Mouse (Mus musculus) megakaryocyte, embryonic 14.5 days (primary cell): ENCODE results near the gene Gm17174. TPM values are rescaled to one million over a fixed set of nuclear protein-coding genes. Genes with fewer than 3 reads are reported as not detected.
"Not testable (repeated sequence)": the region's sequence is repeated elsewhere in the genome, so short reads cannot be mapped to it uniquely, and the experiment has no call there.

Source experiments
- H3K27me3 ChIP-seq: replicated peaks from 2 replicates; pipeline ENCODE3; 2012; ENCODE audit warnings: inconsistent platforms
- H3K36me3 ChIP-seq: replicated peaks from 2 replicates; pipeline ENCODE3; 2012; ENCODE audit warnings: low read length, inconsistent platforms, mixed read lengths
- H3K4me1 ChIP-seq: 2 replicates; pipeline ENCODE4 v1.6.1; 2012; ENCODE audit warnings: inconsistent platforms
- H3K4me3 ChIP-seq: replicated peaks from 2 replicates; pipeline ENCODE3; 2012; ENCODE audit warnings: moderate library complexity, mild to moderate bottlenecking, inconsistent platforms
- H3K9me3 ChIP-seq: 2 replicates; pipeline ENCODE4 v1.6.1; 2012; ENCODE audit warnings: inconsistent platforms
- FLI1 ChIP-seq: IDR thresholded peaks from 2 replicates; pipeline ENCODE4 v1.6.1; 2012; ENCODE audit warnings: low read length, inconsistent platforms, mixed read lengths
- GATA1 ChIP-seq: IDR thresholded peaks from 3 replicates; pipeline ENCODE4 v1.6.1; 2012; ENCODE audit warnings: mixed read lengths, low read length, inconsistent platforms, borderline replicate concordance
- polyA plus RNA-seq: library from polyadenylated mRNA; stranded (reverse); fragments of >175 nt; gene quantifications from 2 replicates; pipeline ENCODE4 v1.2.3, GENCODE M21; 2012; ENCODE audit warnings: low replicate concordance; ENCODE audit not compliant: insufficient read depth

The Gm17174 gene
- polyA plus RNA-seq, result not detected in 2 replicates

DNA sequence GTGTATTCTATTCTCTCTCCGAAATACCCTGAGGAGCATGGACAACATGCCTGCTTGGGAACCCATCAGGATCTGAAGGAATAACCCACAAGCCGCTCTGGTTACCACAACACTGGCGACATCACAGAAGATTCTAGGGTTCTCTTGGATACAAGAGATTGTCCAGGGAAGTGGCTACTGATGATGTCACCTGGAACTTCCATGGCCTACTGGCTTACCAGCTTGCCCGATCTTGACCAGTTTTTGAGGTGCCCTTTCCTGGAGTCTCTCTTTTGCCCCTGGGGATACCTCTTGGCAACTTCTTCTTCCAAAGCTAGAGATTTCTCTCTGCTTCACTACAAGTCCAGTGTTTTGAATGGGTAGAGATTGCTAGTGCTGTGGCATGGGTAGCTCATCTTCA is at the start of gene Gm17174:
TSS of gene Gm17174 (minus strand) at position 101 of the 400 bp plus-strand sequence.
- not testable (repeated sequence) for H3K36me3 ChIP-seq, H3K4me1 ChIP-seq, H3K9me3 ChIP-seq, H3K27me3 ChIP-seq, H3K4me3 ChIP-seq

DNA sequence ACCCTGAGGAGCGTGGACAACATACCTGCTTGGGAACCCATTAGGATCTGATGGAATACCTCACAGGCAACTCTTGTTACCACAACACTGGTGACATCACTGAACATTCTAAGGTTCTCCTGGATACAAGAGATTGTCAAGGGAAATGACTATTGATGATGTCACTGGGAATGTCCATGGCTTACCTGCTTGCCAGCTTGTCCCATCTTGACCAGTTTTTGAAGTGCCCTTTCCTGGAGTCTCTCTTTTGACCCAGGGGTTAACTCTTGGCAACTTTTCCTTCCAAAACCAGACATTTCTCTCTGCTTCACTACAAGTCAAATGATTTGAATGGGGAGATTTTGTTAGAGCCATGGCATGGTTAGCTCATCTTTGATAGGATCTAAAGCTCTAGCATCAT is 43.6 kb upstream of the Gm17174 start, which contains the start of gene Gm4181:
TSS of gene Gm4181 (minus strand) at position 101 of the 400 bp plus-strand sequence.
- H3K9me3 ChIP-seq, H3K4me1 ChIP-seq, H3K36me3 ChIP-seq, H3K4me3 ChIP-seq, H3K27me3 ChIP-seq: not testable (repeated sequence)

DNA sequence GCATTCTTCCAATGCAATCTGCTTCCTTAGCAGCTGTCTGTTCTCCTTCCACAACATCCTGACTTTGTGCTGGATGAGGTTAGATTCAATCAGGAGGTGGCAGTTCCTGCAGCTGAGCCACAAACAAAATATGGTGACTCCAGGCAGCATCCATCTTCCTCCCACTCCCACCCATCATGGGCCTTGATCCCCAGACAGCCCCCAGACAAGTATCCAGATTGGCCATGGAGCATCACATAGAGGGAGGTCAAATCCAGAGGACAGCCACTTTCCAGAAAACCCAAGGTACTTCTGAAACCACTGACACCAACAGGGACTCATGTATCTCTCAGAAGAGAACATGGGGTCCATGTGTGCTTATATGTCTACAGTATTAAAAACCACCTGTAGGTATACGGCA is 40.5 kb upstream of the Gm17174 start:
- not testable (repeated sequence) for H3K4me1 ChIP-seq, H3K4me3 ChIP-seq, H3K9me3 ChIP-seq, H3K36me3 ChIP-seq, H3K27me3 ChIP-seq

DNA sequence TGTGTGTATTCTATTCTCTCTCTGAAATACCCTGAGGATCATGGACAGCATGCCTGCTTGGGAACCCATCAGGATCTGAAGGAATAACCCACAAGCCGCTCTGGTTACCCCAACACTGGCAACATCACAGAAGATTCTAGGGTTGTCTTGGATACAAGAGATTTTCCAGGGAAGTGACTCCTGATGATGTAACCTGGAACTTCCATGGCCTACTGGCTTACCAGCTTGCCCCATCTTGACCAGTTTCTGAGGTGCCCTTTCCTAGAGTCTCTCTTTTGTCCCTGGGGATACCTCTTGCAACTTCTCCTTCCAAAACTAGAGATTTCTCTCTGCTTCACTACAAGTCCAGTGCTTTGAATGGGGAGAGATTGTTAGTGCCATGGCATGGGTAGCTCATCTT is 19.3 kb upstream of the Gm17174 start, which contains the start of gene Gm17078:
TSS of gene Gm17078 (minus strand) at position 101 of the 400 bp plus-strand sequence.
- no peaks in the 10 kb centered on the region for H3K27me3 ChIP-seq
- no peaks in the 10 kb centered on the region for H3K9me3 ChIP-seq
- H3K36me3 ChIP-seq, result no peaks in the 10 kb centered on the region
- H3K4me3 ChIP-seq, result no peak within 1 kb of the TSS
- TF ChIP-seq FLI1 (no peak), GATA1 (no peak)
- no peaks in the 10 kb centered on the region for H3K4me1 ChIP-seq

DNA sequence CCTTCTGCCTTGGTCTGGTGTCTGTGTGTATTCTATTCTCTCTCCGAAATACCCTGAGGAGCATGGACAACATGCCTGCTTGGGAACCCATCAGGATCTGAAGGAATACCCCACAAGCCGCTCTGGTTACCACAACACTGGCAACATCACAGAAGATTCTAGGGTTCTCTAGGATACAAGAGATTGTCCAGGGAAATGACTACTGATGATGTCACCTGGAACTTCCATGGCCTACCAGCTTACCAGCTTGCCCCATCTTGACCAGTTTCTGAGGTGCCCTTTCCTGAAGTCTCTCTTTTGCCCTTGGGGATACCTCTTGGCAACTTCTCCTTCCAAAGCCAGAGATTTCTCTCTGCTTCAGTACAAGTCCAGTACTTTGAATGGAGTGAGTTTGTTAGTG is 18.0 kb downstream of the Gm17174 start, which contains the start of gene Gm17175:
TSS of gene Gm17175 (minus strand) at position 101 of the 400 bp plus-strand sequence.
- not testable (repeated sequence) for H3K36me3 ChIP-seq, H3K27me3 ChIP-seq, H3K4me1 ChIP-seq, H3K4me3 ChIP-seq, H3K9me3 ChIP-seq

DNA sequence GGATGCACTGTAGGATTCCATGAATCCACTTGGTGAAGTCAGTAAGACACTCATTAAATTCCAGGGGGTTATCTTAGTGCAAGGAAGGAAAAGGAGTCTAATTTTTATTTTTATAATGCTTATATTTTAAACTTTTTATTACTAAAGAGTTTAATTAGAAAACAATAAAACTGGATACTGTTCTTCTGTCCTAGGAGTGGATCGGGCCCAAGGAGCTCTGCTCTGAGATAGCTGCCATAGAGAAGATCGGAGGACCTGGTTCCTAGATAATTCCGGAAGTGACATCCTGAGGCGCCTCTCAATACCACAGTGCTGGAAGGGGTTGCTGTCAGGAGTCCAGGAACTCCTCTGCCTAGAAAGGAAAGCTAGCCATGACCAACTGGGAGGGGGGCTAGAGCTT is 39.4 kb downstream of the Gm17174 start, which contains the start of gene Gm5622:
TSS of gene Gm5622 (plus strand) at position 301 of the 400 bp plus-strand sequence.
- no peaks in the 10 kb centered on the region for H3K27me3 ChIP-seq
- no peaks in the 10 kb centered on the region for H3K36me3 ChIP-seq
- H3K4me3 ChIP-seq, result no peak within 1 kb of the TSS
- no peak for TF ChIP-seq GATA1
- TF ChIP-seq FLI1, result no peak
- no peaks in the 10 kb centered on the region for H3K9me3 ChIP-seq
- H3K4me1 ChIP-seq, result no peaks in the 10 kb centered on the region

Other genes with a start within 250 kb of the Gm17174 start
- gene Gm7247, start 230.4 kb downstream of the Gm17174 start, polyA plus RNA-seq, result not detected in 2 replicates
- gene Vmn2r88, start 181.3 kb downstream of the Gm17174 start, polyA plus RNA-seq, result not detected in 2 replicates
- gene Vmn2r89, start 140.3 kb downstream of the Gm17174 start, polyA plus RNA-seq, result 0.40 TPM in 1 of 2 replicates, not detected in the other
- gene Gm5622, start 39.3 kb downstream of the Gm17174 start, polyA plus RNA-seq, result not detected in 2 replicates
- not detected in 2 replicates for gene Gm17175, start 18.1 kb downstream of the Gm17174 start, polyA plus RNA-seq
- gene Gm17078, start 19.2 kb upstream of the Gm17174 start, polyA plus RNA-seq, result not detected in 2 replicates
- gene Gm4181, start 43.5 kb upstream of the Gm17174 start, polyA plus RNA-seq, result not detected in 2 replicates
- gene Gm17079, start 103.3 kb upstream of the Gm17174 start, polyA plus RNA-seq, result not detected in 2 replicates
- not detected in 2 replicates for gene Gm5800, start 125.0 kb upstream of the Gm17174 start, polyA plus RNA-seq
- not detected in 2 replicates for gene Ang4, start 181.5 kb upstream of the Gm17174 start, polyA plus RNA-seq
- not detected in 2 replicates for gene AY358078, start 207.9 kb upstream of the Gm17174 start, polyA plus RNA-seq